Mouse (Mus musculus) embryo, embryonic 10 days (tissue): ENCODE measurements around the gene Ankrd10.
A peak's percentile ranks its signal among the peaks of the same experiment; 100 is the strongest.
"Not testable (repeated sequence)": the region's sequence is repeated elsewhere in the genome, so short reads cannot be mapped to it uniquely, and the experiment has no call there.

Source experiments
- DNase-seq: peaks from one replicate; pipeline ENCODE4 v3.0.0-alpha.2; 2015; ENCODE audit warnings: low spot score

The Ankrd10 gene

DNA sequence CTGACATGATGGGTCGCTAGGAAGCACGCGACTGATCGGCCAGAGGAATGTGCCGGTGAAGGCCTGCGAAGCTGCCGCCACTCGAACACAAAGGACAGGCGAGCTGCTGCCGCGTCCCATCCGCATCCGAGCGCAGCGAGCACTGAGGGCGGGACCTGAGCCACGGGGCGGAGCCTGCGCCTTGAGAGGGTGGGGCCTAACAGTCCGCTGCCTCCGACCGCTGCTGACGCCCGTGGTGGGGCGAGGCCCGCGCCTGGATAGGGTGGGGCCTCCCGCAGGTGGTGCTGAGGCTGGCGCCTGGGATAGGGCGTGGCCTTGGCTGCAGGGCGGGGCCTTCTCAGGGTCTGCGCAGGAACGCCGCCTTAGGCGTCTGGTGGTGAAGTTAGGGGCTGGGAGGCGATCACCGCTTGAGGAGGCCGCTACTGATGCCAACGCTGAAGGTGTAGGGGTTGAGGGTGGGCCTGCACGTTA, at the start of gene Ankrd10:
Gene Ankrd10, minus strand, starts transcription at position 147 of the 471 bp plus-strand sequence.
- peak; percentile 97 for DNase-seq

DNA sequence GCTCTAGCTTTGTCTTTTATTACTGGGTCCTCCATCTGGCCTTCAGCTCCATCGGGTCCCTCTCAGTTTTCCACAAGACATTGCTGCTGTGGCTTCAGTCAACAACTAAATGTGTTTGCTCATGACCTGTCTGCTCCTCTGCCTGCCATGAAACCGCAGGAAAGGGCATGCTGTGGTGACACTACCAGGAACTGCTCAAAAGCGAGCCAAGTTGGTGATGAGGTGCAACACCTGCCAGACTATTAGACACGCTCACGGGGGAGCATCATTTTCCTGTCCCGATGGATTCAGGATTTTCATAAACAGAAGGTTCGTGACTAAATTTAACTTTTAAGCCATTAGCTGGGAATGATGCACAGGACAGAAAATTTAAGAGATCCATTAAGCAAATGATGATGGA, 49.0 kb upstream of the Ankrd10 start:
- DNase-seq: no peak

DNA sequence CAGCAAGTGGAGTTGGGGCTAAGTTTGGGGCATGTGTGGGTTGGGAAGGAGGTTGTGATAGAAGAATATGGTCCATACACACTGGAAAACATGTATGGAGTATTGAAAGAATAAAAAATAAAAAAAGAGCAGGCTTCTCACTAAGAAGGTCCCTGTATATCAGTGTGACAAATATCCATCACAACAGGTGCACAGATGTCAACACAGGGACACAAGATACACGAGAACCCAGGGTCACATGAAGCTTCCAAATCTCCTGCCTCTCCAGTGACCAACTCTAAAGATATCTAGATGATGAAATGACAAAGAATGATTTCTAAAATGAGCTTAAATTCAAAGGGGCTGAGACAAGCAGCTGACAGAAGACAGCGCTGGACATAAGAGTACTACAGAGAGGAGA, 32.8 kb upstream of the Ankrd10 start:
- DNase-seq: no peak

DNA sequence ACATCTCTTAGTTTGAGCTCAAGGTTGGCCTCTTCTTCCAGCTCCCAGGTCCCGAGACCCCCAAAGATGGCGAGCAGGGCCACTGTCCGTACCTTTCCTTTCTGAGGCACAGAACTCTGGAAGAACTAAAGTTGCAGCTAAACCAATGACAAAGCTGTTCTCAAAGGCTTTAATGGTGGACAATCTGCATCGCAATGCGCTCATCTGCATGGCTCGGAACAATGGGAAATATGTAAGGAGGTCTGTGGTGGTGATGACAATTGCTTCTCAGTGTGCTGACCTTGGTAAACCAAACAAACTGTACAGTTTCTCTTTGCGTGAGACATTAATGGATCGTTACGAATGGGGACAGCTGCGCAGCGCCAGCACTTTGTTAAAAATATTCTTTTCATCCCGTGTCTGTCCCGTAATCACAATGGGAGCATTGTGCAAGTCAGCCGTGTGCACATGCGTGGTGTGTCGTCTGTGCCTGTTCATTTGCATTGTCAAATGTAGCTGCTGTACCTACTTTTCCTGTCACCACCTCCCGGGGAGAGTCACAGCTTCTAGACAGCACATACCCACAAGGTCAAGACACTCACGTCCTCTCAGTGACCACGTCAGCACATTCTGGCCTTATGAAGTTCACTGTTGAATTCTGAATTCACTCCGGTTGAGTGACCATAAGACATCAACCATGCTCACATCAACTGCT, 30.6 kb upstream of the Ankrd10 start:
- DNase-seq: not testable (repeated sequence)

DNA sequence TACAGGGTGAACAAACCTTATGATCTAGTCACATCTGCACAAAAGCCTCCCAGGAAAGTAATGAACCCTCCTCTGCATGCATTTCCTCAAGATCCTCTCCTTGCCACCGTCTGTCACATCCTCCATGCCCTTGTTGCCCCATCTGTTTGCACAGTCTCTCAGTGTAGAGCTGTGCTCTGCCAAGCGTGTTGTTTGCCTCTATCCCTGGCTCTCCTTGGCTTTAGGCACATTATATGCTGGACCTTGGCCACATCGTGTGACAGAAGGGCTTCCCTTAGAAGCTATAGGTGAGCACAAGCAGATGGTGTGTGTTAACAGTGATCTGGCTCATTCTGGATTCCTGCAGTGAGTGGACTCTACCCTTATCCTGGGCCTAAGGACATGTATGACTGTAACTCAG, 26.4 kb upstream of the Ankrd10 start:
- no peak for DNase-seq

DNA sequence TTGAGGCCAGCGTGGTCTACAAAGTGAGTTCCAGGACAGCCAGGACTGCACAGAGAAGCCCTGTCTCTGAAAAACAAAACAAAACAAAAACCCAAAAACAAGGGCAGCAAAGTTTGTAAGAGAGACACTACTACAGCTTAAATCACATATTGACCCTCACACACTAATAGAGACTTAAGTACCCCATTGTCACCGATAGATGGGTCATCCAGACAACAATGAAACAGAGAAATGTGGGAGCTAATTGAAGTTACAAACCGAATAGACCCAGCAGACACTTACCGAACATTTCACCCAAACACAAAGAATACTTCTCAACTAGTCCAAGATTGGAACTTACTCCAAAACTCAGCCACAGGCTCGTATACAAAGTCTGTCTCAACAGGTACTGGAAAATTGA, 14.5 kb upstream of the Ankrd10 start:
- DNase-seq: no peak

DNA sequence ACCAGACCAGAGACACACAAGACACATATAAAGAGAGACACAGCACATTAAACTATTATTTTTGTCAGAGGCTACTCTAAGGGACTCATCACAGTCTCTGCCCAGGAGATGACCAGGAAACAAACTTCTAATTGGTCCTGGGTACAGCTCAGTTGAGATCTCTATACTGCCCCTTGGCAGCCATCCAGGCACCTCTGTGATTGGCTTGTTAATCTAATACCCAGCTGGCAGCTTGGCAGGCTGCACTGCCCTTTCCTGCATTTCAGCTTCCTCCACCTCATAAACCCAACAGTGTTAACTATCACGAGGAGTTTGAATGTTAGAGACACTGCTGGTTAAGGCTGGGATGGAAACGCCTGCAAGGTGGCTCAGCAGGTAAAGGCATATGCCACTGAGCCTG, 7.6 kb upstream of the Ankrd10 start:
- DNase-seq: no peak

DNA sequence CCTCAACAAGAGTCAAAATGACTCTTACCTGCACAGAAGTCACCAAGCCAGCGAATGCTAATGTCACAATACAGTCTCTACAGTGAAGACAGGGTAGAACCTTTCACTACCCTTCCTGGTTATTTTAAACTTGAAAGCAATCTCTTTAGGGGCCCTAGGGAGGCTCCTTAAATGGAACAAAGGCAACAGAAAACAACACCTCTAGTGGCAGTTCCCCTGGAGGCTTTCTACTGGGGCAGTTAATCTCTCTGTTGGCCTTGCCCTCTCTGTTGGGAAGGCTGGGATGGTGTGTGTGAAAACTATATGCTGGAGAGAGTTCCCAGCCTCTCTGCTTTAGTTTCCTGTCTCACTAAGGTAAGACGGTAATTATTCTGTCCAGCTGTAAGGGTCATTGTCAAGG, 5.0 kb upstream of the Ankrd10 start:
- DNase-seq: no peak

DNA sequence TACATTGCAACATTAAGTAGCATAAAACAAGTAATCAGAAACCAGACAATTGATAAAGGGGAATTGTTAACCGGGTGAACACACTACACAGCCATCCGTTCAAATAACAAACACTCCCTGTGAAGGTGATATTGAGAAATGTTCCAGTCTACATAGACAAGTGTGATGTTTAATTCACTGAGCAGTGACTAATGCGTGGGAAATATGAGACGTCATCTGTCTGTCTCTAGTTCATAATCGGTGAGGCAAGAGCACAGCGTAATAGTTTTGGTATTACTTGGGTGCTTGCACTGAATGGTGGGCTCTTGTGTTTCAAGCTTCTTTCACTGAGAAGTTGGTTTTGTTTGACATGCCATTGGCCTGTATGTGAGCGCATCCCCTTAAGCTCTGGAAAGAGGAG, 2.0 kb upstream of the Ankrd10 start:
- no peak for DNase-seq

DNA sequence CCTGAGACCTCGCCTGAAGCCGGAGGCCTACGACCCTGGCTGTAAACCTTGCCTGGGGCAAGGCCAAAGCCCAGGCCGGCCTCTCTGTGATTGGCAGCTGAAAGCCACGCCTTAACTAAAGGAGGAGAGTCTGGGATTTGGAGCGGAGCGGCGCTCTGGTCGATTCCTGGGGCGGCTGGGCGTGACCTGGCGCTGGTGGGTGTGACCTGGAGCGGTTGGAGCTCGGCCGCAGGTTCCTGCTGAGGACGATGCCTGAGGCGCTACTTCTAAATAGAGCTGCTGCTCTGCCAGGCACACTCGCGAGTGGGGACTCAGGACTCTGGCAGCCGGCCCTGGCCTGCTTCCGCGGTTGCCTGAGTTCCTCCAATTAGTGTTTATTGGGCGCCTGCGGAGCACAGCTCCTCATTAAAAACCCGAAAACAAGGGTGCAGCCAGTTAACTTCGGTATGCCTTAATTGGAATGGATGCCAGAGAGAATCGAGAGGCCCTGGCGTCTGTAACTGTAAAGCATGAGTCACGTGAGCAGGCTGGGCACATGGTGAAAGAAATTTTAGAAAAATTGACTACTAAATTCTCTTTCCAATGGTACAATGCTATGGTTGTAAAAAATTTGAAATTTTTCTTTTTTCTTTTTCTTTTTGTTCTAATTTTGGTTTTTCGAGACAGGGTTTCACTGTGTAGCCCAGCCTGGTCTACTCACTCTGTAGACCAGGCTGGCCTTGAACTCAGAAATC, 934 bp upstream of the Ankrd10 start:
- DNase-seq: peak; percentile 94

DNA sequence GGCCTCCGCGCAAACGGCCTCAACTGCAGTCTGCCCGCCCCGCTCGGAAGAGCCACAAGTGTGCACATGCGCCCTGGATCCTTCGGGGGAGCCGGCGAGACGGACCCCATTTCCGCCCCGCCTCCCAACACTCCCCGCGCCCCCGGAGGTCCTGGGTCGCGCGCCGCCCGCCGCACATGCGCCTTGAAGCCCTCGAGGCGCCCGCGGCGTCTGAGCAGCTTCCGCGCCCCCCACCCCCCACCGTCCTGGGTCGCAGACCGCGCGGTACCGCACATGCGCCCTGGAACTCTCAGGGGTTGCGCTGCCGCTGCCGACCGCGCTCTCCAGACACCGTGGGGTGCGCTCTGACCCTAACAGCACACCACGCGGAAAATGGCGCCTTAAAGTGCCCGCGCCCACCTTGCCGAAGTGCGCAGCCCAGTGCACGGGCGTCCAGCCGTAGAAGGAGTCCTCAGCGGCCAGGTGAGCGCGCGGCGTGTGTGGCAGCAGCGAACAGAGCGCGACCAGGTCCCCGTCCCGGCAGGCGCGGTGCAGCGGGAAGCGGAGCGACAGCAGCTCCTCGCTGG, 462 bp downstream of the Ankrd10 start:
- DNase-seq: peak; percentile 95

DNA sequence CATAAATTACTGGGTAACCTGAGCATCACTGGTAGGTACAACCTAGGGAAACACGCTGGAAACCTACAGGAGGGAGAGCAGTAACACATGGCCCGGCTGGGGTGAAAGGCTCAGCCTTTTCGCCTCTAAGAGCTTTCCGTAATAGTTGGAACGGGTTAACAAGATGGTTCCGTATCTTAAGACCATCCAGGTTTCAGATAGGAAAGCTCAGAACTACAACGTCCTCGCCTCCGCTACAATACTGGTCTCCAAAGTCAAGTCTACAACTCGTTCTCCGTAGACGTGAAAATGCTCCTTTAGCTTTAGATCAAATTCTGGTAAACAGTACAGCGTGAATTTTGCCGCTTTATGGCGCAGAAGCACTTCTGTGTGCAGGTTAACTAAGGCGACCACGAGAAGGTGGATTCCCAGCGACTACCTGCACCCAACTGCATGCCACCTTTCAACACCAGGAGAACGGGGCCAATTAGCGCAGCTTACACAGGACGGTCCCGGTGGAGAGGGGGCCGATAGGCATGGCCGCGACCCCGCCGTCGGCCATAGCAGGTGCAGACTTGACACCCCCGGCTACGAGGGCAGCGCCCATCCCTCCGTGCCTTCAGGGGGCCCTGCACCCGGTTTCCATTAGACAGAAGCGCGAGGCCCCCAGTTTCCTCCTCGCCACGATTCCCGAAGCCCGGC, 1.1 kb downstream of the Ankrd10 start:
- DNase-seq: no peak

DNA sequence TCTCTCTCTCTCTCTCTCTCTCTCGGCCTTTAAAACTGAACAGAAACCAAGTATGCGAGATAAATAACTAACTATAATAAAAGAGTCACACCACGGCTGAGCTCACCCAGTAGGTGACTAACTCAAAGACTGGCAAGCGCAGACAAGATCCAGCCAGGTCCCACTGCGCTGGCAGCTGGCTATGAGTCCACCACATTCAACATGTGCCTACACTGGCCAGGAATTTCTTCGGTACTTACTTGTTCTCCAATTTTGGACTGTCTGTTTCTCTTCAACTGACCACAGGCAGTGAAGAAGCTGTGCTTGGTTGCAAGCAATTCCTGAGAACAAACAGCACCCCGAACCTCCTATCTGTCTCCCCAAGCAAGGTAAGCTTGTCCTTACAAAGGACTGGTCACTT, 2.1 kb downstream of the Ankrd10 start:
- DNase-seq: no peak

DNA sequence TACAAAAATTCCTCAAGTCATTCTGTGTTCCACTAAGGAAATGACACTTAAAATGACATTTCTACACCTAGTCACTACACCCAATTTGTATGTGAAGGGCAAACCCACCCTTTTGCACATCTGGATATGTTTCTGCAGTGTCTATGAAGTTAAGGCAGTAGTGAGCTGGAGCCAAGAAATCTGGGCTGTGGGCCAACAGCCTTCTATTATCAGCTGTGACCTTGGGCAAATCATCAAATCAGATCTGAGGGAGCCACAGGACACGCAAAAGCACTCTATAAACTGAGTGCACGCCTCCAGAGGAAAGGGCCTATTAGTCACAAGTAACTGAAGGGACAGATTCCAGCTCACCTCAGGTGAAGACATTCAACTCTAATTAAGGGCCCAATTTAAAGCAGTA, 3.2 kb downstream of the Ankrd10 start:
- no peak for DNase-seq

DNA sequence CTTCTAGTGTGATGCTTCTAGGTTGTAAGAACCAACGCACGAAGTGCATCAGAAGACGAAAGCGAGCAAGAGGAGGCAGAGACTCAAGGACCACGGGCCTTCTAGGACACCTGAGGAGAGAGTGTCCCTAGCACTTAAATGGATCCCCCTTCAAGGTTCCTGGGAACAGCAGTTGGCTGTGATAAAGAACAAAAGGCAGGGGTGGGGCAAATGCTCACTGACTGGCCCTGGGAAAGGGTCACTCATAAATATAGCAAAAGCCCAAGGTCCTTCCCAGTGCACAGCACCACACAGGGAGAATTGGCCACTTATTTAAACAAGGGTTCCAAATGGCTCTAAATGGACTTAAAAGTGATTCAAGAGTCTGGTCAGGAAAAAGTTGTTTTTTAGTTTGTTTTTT, 6.4 kb downstream of the Ankrd10 start:
- DNase-seq: no peak

DNA sequence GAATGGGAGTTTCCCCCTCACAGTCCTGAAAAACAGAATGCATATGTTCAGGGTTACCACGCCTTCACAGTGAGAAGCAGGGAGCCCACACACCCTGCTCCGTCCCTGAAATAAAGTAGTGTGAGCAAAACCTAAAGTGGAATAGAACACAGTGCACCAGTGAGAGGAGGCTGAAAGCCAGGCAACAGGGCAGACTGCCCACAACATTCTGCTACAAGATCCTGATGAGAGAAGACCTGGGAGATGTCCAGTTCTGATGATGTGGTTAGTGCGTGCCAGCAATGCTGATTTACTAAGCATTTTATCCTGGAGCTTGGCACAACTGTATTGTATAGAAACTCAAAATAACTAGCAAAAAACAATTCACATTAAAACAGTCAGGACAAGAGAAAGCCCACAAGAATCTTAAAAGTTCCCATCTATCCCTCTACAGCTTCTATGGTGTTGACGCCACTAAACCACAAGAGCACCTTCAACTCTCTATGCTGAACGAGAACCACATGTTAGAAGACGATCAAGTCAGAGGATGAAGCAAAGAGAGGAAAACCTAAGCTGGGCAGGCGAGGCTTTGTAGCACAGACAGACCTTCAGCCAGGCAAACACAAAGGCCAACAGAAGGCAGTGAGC, 6.9 kb downstream of the Ankrd10 start:
- DNase-seq: no peak

DNA sequence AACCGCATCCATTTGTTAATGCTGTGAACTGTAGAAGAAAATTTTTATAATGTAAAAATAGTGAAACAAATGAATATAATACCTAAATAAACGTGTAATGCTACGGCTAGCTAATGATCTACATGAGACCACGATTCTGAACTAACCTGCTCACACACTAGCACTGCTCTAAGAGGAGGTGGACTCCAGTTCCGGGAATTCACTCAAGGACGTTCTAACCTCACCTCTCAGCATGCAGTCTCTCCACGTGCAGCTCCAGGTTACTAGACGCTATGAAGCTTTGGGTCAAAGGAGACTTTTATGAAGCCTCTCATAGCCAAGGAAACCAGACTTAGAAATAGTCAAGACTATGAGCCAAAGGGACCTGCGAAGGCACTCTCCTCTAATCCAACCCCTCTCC, 7.8 kb downstream of the Ankrd10 start:
- no peak for DNase-seq

DNA sequence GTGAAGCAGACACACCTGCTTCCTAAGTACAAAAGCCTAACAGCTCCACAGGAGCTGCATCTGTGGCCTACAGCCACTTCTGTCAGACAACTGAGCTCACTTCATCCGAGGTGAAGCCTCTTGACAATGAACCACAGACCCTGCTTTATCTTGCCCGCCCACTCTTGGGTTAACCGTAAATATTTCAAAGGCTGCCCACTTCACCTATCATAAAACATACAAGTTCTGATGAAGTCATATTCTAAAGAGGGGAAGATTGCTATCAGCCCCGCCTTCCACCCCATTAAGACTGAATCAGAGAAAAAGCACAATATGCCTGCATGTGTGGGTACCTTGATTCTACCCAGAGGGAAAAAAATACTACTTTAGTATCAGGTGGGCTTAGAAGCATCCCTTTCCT, 10.5 kb downstream of the Ankrd10 start:
- no peak for DNase-seq

DNA sequence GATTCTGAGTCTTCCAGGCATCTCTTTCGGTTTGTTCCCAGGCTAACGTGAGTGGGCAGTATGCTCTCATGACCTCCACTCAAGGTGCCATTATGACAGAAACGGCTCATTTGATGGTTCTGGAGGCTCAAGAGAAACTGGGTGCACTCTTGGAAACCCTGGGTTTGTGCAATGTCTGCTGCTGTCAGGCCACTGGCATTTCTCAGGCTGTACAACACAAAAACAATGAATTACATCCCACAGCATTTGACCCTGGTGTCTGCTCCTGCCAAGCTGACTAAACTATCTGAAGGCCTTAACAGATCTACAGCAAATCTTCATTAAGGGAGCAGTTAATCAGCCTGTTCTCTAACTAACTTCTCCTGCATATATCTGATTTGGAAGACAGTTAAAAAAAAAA, 16.5 kb downstream of the Ankrd10 start:
- DNase-seq: no peak

DNA sequence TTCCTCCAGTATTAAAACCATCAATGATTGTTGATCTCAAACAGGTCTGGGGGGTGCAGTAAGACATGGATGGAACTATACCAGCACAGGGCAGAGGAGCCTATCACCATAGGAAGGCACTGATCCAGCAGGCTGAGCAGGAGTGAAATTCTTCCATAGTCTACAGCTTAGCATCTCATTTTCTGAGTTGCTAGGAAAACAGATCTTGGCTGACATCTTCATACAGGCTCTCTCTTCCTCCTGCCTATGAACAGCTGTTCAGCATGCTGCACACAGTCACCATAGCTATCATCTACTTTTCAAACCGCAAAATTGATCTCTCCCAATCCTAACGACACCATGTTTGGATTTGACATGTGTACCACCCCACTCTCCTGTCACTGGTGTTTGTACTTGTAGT, 17.5 kb downstream of the Ankrd10 start:
- DNase-seq: no peak

DNA sequence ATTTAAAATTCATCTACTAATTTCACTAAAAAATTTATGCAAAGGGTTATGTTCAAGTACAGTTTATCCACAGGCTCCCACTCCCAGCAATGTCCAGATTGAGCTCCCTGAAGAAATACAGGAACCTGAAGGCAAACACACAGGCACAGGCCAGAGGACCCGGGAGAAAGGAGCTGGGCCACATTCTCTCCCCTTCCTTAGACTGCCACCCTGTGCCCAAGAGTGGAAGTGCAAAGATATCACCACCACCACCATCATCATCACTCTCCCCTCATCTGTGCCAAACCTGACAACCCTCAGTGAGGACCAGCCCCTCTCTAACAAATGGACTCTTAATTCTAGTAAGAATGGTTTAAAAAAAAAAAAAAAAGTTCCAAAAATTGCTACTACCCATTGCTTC, 19.3 kb downstream of the Ankrd10 start:
- peak; percentile 62 for DNase-seq

DNA sequence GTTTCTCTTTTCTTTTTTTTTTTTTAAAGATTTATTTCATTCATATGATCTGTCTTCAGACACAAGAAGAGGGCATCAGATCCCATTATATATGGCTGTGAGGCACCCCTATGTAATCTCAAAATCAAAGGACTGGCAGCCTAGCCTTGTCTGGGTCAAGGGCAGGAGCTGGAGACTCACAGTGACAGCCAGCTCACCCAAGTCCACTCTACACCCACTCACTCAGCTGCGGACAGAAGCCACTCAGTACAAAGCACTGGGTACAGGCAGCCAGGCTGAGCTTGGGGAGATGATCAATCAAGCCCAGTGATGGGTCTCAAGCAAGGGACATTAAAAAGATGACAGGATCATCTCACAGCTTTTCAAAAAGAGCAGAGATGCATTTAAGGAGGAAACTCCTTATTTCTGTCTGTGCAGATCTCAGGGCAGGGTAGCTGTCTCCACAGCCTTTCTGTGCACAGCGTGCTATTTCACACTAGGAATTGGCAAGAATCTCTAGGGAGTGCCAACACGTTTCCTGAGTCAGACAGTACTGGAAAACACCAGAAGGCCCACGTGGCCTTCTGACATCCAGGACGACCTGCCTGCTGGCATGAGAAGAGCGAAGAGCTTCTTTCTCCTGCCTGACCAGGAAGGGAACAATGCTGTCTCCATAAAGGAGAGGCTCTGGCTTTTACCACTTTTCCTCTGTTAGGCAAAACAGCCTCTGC, 21.3 kb downstream of the Ankrd10 start:
- DNase-seq: no peak
